Mouse (Mus musculus): ENCODE data around the gene Il31ra. TPM values are rescaled to one million over a fixed set of nuclear protein-coding genes. Genes with fewer than 3 reads are reported as not detected.

Il31ra gene
- total RNA-seq, 2 experiments from 2014 or later = 0.07 to 0.14 TPM

Other genes starting within 250 kb of the Il31ra start
- gene Il6st, start 130.3 kb downstream of the Il31ra start, total RNA-seq (2021) = 100 to 1,000 TPM; 129 to 145 TPM
- gene Ddx4, start 58.1 kb upstream of the Il31ra start, total RNA-seq (2021) = under 1 TPM; 0.11 to 0.12 TPM
- 1 to 10 TPM; 5.6 to 8.4 TPM for gene Slc38a9, start 66.4 kb upstream of the Il31ra start, total RNA-seq (2021)
- 10 to 100 TPM; 78.3 to 89.9 TPM for gene Plpp1, start 206.4 kb upstream of the Il31ra start, total RNA-seq (2021)

Measured in gastrocnemius, postnatal 10 days (tissue).